Mouse (Mus musculus) CH12.LX (cell line): ENCODE results near the gene Prnp. TPM values are rescaled to one million over a fixed set of nuclear protein-coding genes. Genes with fewer than 3 reads are reported as not detected.
A peak's percentile ranks its signal among the peaks of the same experiment; 100 is the strongest.

Experiments used
- DNase-seq: peaks from one replicate; pipeline ENCODE4 v3.0.0-alpha.2; 2013; ENCODE audit errors: extremely low read depth
- H3K27ac ChIP-seq: 2 replicates; pipeline ENCODE4 v1.5.1; 2012; ENCODE audit warnings: low read depth, mild to moderate bottlenecking, control low read depth, moderate library complexity; ENCODE audit not compliant: insufficient read depth
- H3K27me3 ChIP-seq: replicated peaks from 2 replicates; pipeline ENCODE3; 2012; ENCODE audit warnings: inconsistent platforms
- H3K36me3 ChIP-seq, 2 experiments: replicated peaks in 1 of 2; 2 replicates each; pipeline versions ENCODE3 to v1.6.1; 2012; ENCODE audit warnings: inconsistent platforms in 1 of 2, low read length in 1 of 2, mild to moderate bottlenecking in 1 of 2, mixed read lengths in 1 of 2, moderate library complexity in 1 of 2; ENCODE audit not compliant: control insufficient read depth in 1 of 2, insufficient read depth in 1 of 2
- H3K4me1 ChIP-seq, 2 experiments: 2 replicates each; pipeline ENCODE4 v1.6.1; 2012; ENCODE audit warnings: inconsistent platforms in 1 of 2, moderate library complexity in 1 of 2; ENCODE audit not compliant: insufficient read depth in 2 of 2, control insufficient read depth in 1 of 2
- H3K4me2 ChIP-seq: 2 replicates; pipeline ENCODE4 v1.6.1; 2012; ENCODE audit warnings: low read depth, mild to moderate bottlenecking, control low read depth; ENCODE audit not compliant: poor library complexity, insufficient read depth, severe bottlenecking
- H3K4me3 ChIP-seq, 3 experiments: fragments of 150-350 bp in 1 of 3; sonication (generic) in 1 of 3; replicated peaks in 1 of 3; 2 replicates each; pipeline versions ENCODE3 to v1.5.1; 2011 to 2012; ENCODE audit warnings: low read depth in 2 of 3, low read length in 2 of 3, mild to moderate bottlenecking in 2 of 3, moderate library complexity in 2 of 3, control low read depth in 1 of 3, improper control_type of control experiment in 1 of 3, inconsistent platforms in 1 of 3, mixed read lengths in 1 of 3; ENCODE audit not compliant: poor library complexity in 1 of 3
- H3K79me2 ChIP-seq: replicated peaks from 2 replicates; pipeline ENCODE4 v1.6.1; 2012; ENCODE audit warnings: mild to moderate bottlenecking, moderate library complexity; ENCODE audit not compliant: control insufficient read depth, poor library complexity, insufficient read depth, severe bottlenecking; ENCODE audit errors: extremely low read depth
- H3K9ac ChIP-seq: 2 replicates; pipeline ENCODE4 v1.6.1; 2012; ENCODE audit warnings: low read depth, mild to moderate bottlenecking, control low read depth, moderate library complexity; ENCODE audit not compliant: insufficient read depth
- H3K9me3 ChIP-seq: replicated peaks from 2 replicates; pipeline ENCODE3; 2012; ENCODE audit warnings: low read length, inconsistent platforms, mixed read lengths
- BHLHE40 ChIP-seq: IDR thresholded peaks from 2 replicates; pipeline ENCODE4 v1.6.1; 2011; ENCODE audit warnings: mild to moderate bottlenecking, low read depth, low read length, improper control_type of control experiment
- CHD1 ChIP-seq: IDR thresholded peaks from 2 replicates; pipeline ENCODE4 v1.6.1; 2012; ENCODE audit warnings: low read depth, low read length, improper control_type of control experiment, inconsistent platforms
- CHD2 ChIP-seq: IDR thresholded peaks from 2 replicates; pipeline ENCODE4 v1.6.1; 2011; ENCODE audit warnings: low read length, improper control_type of control experiment
- E2F4 ChIP-seq: IDR thresholded peaks from 2 replicates; pipeline ENCODE4 v1.6.1; 2011; ENCODE audit warnings: low read depth, low read length, improper control_type of control experiment; ENCODE audit not compliant: insufficient replicate concordance
- EP300 ChIP-seq: IDR thresholded peaks from 2 replicates; pipeline ENCODE4 v1.6.1; 2011; ENCODE audit warnings: low read length, improper control_type of control experiment
- ETS1 ChIP-seq: conservative IDR thresholded peaks from 2 replicates; pipeline ENCODE4 v1.6.1; 2012; ENCODE audit warnings: low read depth, mild to moderate bottlenecking, inconsistent platforms, low read length, improper control_type of control experiment, moderate library complexity
- GABPA ChIP-seq: IDR thresholded peaks from 2 replicates; pipeline ENCODE4 v1.6.1; 2012; ENCODE audit warnings: low read depth, low read length, improper control_type of control experiment, inconsistent platforms; ENCODE audit not compliant: insufficient replicate concordance
- HCFC1 ChIP-seq: IDR thresholded peaks from 2 replicates; pipeline ENCODE4 v1.6.1; 2012; ENCODE audit warnings: low read depth, mild to moderate bottlenecking, inconsistent platforms, low read length, improper control_type of control experiment
- JUND ChIP-seq: conservative IDR thresholded peaks from 2 replicates; pipeline ENCODE4 v1.6.1; 2011; ENCODE audit warnings: low read depth, low read length, improper control_type of control experiment
- MAFK ChIP-seq: IDR thresholded peaks from 2 replicates; pipeline ENCODE4 v1.6.1; 2011; ENCODE audit warnings: low read length, improper control_type of control experiment; ENCODE audit not compliant: insufficient replicate concordance
- MAX ChIP-seq: IDR thresholded peaks from 2 replicates; pipeline ENCODE4 v1.6.1; 2011; ENCODE audit warnings: low read length, improper control_type of control experiment
- MAZ ChIP-seq: IDR thresholded peaks from 2 replicates; pipeline ENCODE4 v1.6.1; 2012; ENCODE audit warnings: low read depth, mild to moderate bottlenecking, inconsistent platforms, low read length, improper control_type of control experiment, moderate library complexity
- MEF2A ChIP-seq: IDR thresholded peaks from 2 replicates; pipeline ENCODE4 v1.6.1; 2014; ENCODE audit warnings: low read depth, mild to moderate bottlenecking, inconsistent platforms, low read length, improper control_type of control experiment, borderline replicate concordance
- NELFE ChIP-seq: IDR thresholded peaks from 2 replicates; pipeline ENCODE4 v1.6.1; 2011; ENCODE audit warnings: low read depth, low read length, improper control_type of control experiment
- NRF1 ChIP-seq: IDR thresholded peaks from 2 replicates; pipeline ENCODE4 v1.6.1; 2014; ENCODE audit warnings: low read depth, mild to moderate bottlenecking, inconsistent platforms, low read length, improper control_type of control experiment, moderate library complexity
- POLR2A ChIP-seq: IDR thresholded peaks from 2 replicates; pipeline ENCODE4 v1.6.1; 2011; ENCODE audit warnings: low read depth, mild to moderate bottlenecking, improper control_type of control experiment, low read length
- POLR2AphosphoS2 ChIP-seq: IDR thresholded peaks from 2 replicates; pipeline ENCODE4 v1.6.1; 2011; ENCODE audit warnings: low read depth, low read length, improper control_type of control experiment
- RAD21 ChIP-seq: IDR thresholded peaks from 2 replicates; pipeline ENCODE4 v1.6.1; 2011; ENCODE audit warnings: low read depth, mild to moderate bottlenecking, low read length, improper control_type of control experiment, moderate library complexity
- SMC3 ChIP-seq: IDR thresholded peaks from 2 replicates; pipeline ENCODE4 v1.6.1; 2011; ENCODE audit warnings: low read depth, low read length, improper control_type of control experiment
- TBP ChIP-seq: conservative IDR thresholded peaks from 2 replicates; pipeline ENCODE4 v1.6.1; 2011; ENCODE audit warnings: low read depth, low read length, improper control_type of control experiment
- TCF12 ChIP-seq: IDR thresholded peaks from 2 replicates; pipeline ENCODE4 v1.6.1; 2014; ENCODE audit warnings: low read depth, mild to moderate bottlenecking, inconsistent platforms, low read length, improper control_type of control experiment
- UBTF ChIP-seq: IDR thresholded peaks from 2 replicates; pipeline ENCODE4 v1.6.1; 2012; ENCODE audit warnings: low read depth, mild to moderate bottlenecking, inconsistent platforms, low read length, improper control_type of control experiment, moderate library complexity
- ZKSCAN1 ChIP-seq: IDR thresholded peaks from 2 replicates; pipeline ENCODE4 v1.6.1; 2012; ENCODE audit warnings: low read depth, inconsistent platforms, low read length, improper control_type of control experiment, borderline replicate concordance
- ZMIZ1 ChIP-seq: IDR thresholded peaks from 2 replicates; pipeline ENCODE4 v1.6.1; 2012; ENCODE audit warnings: low read depth, mild to moderate bottlenecking, inconsistent platforms, low read length, improper control_type of control experiment
- ZNF384 ChIP-seq: IDR thresholded peaks from 2 replicates; pipeline ENCODE4 v1.6.1; 2012; ENCODE audit warnings: low read depth, low read length, improper control_type of control experiment, inconsistent platforms
- dilution Hi-C: fragments of 300-500 bp; cut with MboI; formaldehyde crosslinking; loops from 2 replicates; pipeline ENCODE4 v1.14.3; 2020; ENCODE audit warnings: low sequenced_read_pairs; ENCODE audit not compliant: extremely low pct_unique_long_range_greater_than_20kb, extremely low pct_ligation_motif_present
- in situ Hi-C: fragments of 300-500 bp; cut with MboI; formaldehyde crosslinking; loops from 3 replicates; pipeline ENCODE4 v1.14.3; 2019; ENCODE audit warnings: low sequenced_read_pairs, low pct_ligation_motif_present, low pct_unique_long_range_greater_than_20kb, mixed read lengths
- polyA plus RNA-seq: library from polyadenylated mRNA; unstranded; fragments of >175 nt; gene quantifications from 2 replicates; pipeline ENCODE4 v1.2.1, GENCODE M21; 2012; ENCODE audit warnings: low read depth; ENCODE audit not compliant: insufficient read length
- total RNA-seq, 2 experiments: library from RNA; depleted of rRNA; stranded (reverse); fragments of 300-350 nt in 1 of 2; fragments of >200 nt in 1 of 2; gene quantifications; 2 replicates each; pipeline ENCODE4 v1.2.3; 2012 to 2014

Prnp gene
- total and polyA plus RNA-seq, 3 experiments: 4.5 to 6.4 (median 5.7) TPM

DNA sequence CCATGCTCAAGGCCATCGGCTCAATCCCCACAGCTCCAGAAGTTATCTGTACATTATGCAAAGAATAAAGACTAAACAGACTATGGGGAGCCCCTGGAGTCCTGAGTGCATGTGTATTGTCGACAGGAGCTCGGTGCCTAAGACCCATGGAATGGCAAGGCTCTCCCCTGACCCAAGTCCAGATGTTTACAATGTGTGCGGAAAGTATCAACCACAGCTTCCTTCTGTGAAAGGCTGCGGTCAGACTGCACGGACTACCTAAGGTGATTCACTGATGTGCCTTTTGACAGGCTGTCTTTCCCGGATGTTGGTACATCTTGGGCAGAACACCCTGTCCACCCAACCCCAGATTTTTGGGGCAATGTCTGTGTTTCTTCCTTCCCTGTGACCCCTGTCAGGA lies 21.5 kb upstream of the Prnp start:
- TF ChIP-seq TCF12: 0 out of 2 replicates have a peak, but pooled peaks have one; percentile 31
- no peak for TF ChIP-seq ZKSCAN1
- TF ChIP-seq SMC3: no peak
- TF ChIP-seq BHLHE40: peak; percentile 68; the same call in 1 of the 2 replicates
- no peak for TF ChIP-seq UBTF
- TF ChIP-seq EP300: peak; percentile 72
- Histone ChIP-seq H3K79me2 (no peaks in the 10 kb centered on the region), H3K9me3 (no peaks in the 10 kb centered on the region), H3K27ac (no peak overlapping the region), H3K9ac (no peak overlapping the region), H3K36me3 (no peaks in the 10 kb centered on the region), H3K4me2 (no peak overlapping the region), H3K27me3 (peaks cover 2% of the 10 kb centered on the region), H3K4me3 (no peak overlapping the region), H3K4me1 (peaks cover 6% of the 10 kb centered on the region in 2 experiments)
- in situ Hi-C loops (no loop called here), dilution Hi-C loops (no loop called here)
- DNase-seq: peak; percentile 32

DNA sequence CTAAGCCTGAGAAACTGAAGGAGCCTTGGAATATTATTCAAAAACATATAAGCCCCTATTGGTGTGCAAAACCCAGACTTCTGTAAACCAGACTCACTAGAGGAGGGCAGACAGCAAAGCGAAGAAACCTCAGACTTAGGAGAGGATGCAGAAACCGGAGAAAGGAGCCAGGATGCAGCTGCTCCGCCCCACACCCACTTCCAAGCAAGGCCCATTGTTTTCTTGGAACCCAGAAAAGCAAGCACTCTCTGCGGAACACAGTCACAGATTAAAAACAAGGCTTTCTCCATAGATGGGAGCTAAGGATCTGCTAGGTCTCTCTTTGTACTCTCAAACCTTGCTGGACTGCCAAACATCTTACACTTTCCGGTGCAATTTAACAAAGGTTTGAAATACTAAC lies 17.2 kb upstream of the Prnp start:
- peaks cover 2% of the 10 kb centered on the region for H3K27me3 ChIP-seq
- H3K9ac ChIP-seq: no peak overlapping the region

GRCm38 (mm10) chr2:131895106-131895505 lies 14.6 kb upstream of the Prnp start:
- no peak overlapping the region for H3K4me2 ChIP-seq
- H3K4me3 ChIP-seq: no peak overlapping the region
- in situ Hi-C loops (no loop called here), dilution Hi-C loops (no loop called here)
- no peak overlapping the region for H3K9ac ChIP-seq
- H3K27ac ChIP-seq: no peak overlapping the region
- TF ChIP-seq ZMIZ1: no peak
- TF ChIP-seq E2F4: no peak
- no peak for TF ChIP-seq NRF1
- TF ChIP-seq JUND: no peak
- no peak for TF ChIP-seq GABPA
- no peak for TF ChIP-seq CHD1
- no peak for TF ChIP-seq ETS1
- no peak for TF ChIP-seq MAFK
- no peaks in the 10 kb centered on the region for H3K9me3 ChIP-seq
- no peaks in the 10 kb centered on the region for H3K4me1 ChIP-seq
- no peak for DNase-seq
- H3K27me3 ChIP-seq: peaks cover 2% of the 10 kb centered on the region
- H3K36me3 ChIP-seq: no peaks in the 10 kb centered on the region
- H3K79me2 ChIP-seq: no peaks in the 10 kb centered on the region

More for the DNA sequence above, 17.2 kb upstream of the Prnp start:
- Histone ChIP-seq H3K4me3 (no peak overlapping the region), H3K27ac (no peak overlapping the region), H3K79me2 (no peaks in the 10 kb centered on the region), H3K4me1 (peaks cover 6% of the 10 kb centered on the region in 2 experiments), H3K9me3 (no peaks in the 10 kb centered on the region), H3K36me3 (no peaks in the 10 kb centered on the region), H3K4me2 (no peak overlapping the region)
- TF ChIP-seq MAZ: no peak
- TF ChIP-seq NELFE: no peak
- TF ChIP-seq ZNF384: no peak
- TF ChIP-seq CHD1: no peak
- no peak for TF ChIP-seq POLR2A
- TF ChIP-seq SMC3: no peak
- no peak for TF ChIP-seq HCFC1
- no peak for TF ChIP-seq MEF2A
- no peak for TF ChIP-seq POLR2AphosphoS2
- TF ChIP-seq RAD21: no peak
- TF ChIP-seq BHLHE40: no peak
- TF ChIP-seq TBP: no peak
- TF ChIP-seq ZKSCAN1: no peak
- TF ChIP-seq CHD2: no peak
- no peak for TF ChIP-seq MAX
- no peak for DNase-seq
- dilution Hi-C loops: no loop called here
- in situ Hi-C loops: no loop called here
